Mouse (Mus musculus): ENCODE data around the gene Etnk2.

GRCm38 (mm10) chr1:133382008-133382407, 18.6 kb downstream of the Etnk2 start:
- TF ChIP-seq CTCF (conservative IDR thresholded peaks at IDR 0.05; ENCODE audit: low read length) (peak; percentile 59), POU5F1 (IDR thresholded peaks at IDR 0.05; ENCODE audit: borderline replicate concordance, low read length) (no peak), NANOG (IDR thresholded peaks at IDR 0.05; ENCODE audit: borderline replicate concordance, low read length) (no peak)

Measured in E14TG2a.4 (cell line).